Mouse (Mus musculus): ENCODE measurements at regions not wholly inside any gene's neighbourhood (a gene's known extent, or its start where the extent isn't known, plus 50 kb on each side); places are given as distances from the start of the nearest gene placed in this dataset.

- TF ChIP-seq CTCF (IDR thresholded peaks at IDR 0.05; ENCODE audit: low read depth): no peak
- TF ChIP-seq EP300 (IDR thresholded peaks at IDR 0.05; ENCODE audit: low read depth): no peak
- no peak overlapping the region for H3K27ac ChIP-seq (ENCODE audit: low read depth)
- H3K4me3 ChIP-seq (ENCODE audit: low read depth, low read length): no peak overlapping the region
- ATAC-seq (ENCODE audit: insufficient read depth, low read depth): no peak
- H3K9me3 ChIP-seq (replicated peaks; ENCODE audit: control insufficient read depth, low read length): no peaks in the 10 kb centered on the region
- no peaks in the 10 kb centered on the region for H3K36me3 ChIP-seq (replicated peaks; ENCODE audit: control insufficient read depth, insufficient read depth, low read length)
- 68% methylated on average over 8 of the region's 8 CpGs for WGBS
- no peak overlapping the region for H3K4me2 ChIP-seq (ENCODE audit: low read depth, low read length)
- H3K27me3 ChIP-seq (ENCODE audit: control insufficient read depth, insufficient read depth, low read length): no peaks in the 10 kb centered on the region
- H3K4me1 ChIP-seq (ENCODE audit: control insufficient read depth, insufficient read depth): no peaks in the 10 kb centered on the region
- no peak overlapping the region for H3K9ac ChIP-seq (replicated peaks; ENCODE audit: low read depth, low read length)
- no peak for DNase-seq (ENCODE audit: low spot score)
Observed at GRCm38 (mm10) chr8:30561323-30562207, 2866.9 kb upstream of the 5930422O12Rik start.

- no peak for TF ChIP-seq EP300 (IDR thresholded peaks at IDR 0.05; ENCODE audit: low read depth)
- no peak for TF ChIP-seq CTCF (IDR thresholded peaks at IDR 0.05; ENCODE audit: low read depth)
- Histone ChIP-seq H3K27me3 (ENCODE audit: control insufficient read depth, insufficient read depth, low read length) (no peaks in the 10 kb centered on the region), H3K36me3 (replicated peaks; ENCODE audit: control insufficient read depth, insufficient read depth, low read length) (no peaks in the 10 kb centered on the region), H3K4me2 (ENCODE audit: low read depth, low read length) (no peak overlapping the region), H3K9ac (replicated peaks; ENCODE audit: low read depth, low read length) (no peak overlapping the region), H3K4me1 (ENCODE audit: control insufficient read depth, insufficient read depth) (no peaks in the 10 kb centered on the region), H3K9me3 (replicated peaks; ENCODE audit: control insufficient read depth, low read length) (no peaks in the 10 kb centered on the region), H3K4me3 (ENCODE audit: low read depth, low read length) (no peak overlapping the region), H3K27ac (ENCODE audit: low read depth) (no peak overlapping the region)
- no peak for DNase-seq (ENCODE audit: low spot score)
- 67% methylated on average over 3 of the region's 3 CpGs for WGBS
- no peak for ATAC-seq (ENCODE audit: insufficient read depth, low read depth)
Observed at GRCm38 (mm10) chr8:30569799-30570198, 2858.7 kb upstream of the 5930422O12Rik start.

- Histone ChIP-seq H3K27me3 (ENCODE audit: control insufficient read depth, insufficient read depth, low read length) (no peaks in the 10 kb centered on the region), H3K4me2 (ENCODE audit: low read depth, low read length) (no peak overlapping the region), H3K4me3 (ENCODE audit: low read depth, low read length) (no peak overlapping the region), H3K9me3 (replicated peaks; ENCODE audit: control insufficient read depth, low read length) (no peaks in the 10 kb centered on the region), H3K4me1 (ENCODE audit: control insufficient read depth, insufficient read depth) (no peaks in the 10 kb centered on the region), H3K9ac (replicated peaks; ENCODE audit: low read depth, low read length) (no peak overlapping the region), H3K27ac (ENCODE audit: low read depth) (no peak overlapping the region), H3K36me3 (replicated peaks; ENCODE audit: control insufficient read depth, insufficient read depth, low read length) (no peaks in the 10 kb centered on the region)
- no peak for DNase-seq (ENCODE audit: low spot score)
- no peak for ATAC-seq (ENCODE audit: insufficient read depth, low read depth)
- TF ChIP-seq EP300 (IDR thresholded peaks at IDR 0.05; ENCODE audit: low read depth) (no peak), CTCF (IDR thresholded peaks at IDR 0.05; ENCODE audit: low read depth) (no peak)
- 66% methylated on average over 5 of the region's 5 CpGs for WGBS
Observed at GRCm38 (mm10) chr8:30570547-30570946, 2858.0 kb upstream of the 5930422O12Rik start.

- DNase-seq (ENCODE audit: low spot score): no peak
- ATAC-seq (ENCODE audit: insufficient read depth, low read depth): no peak
- WGBS: 67% methylated on average over 5 of the region's 5 CpGs
- H3K27me3 ChIP-seq (ENCODE audit: control insufficient read depth, insufficient read depth, low read length): no peaks in the 10 kb centered on the region
- no peak for TF ChIP-seq CTCF (IDR thresholded peaks at IDR 0.05; ENCODE audit: low read depth)
- H3K4me1 ChIP-seq (ENCODE audit: control insufficient read depth, insufficient read depth): no peaks in the 10 kb centered on the region
- no peak overlapping the region for H3K4me3 ChIP-seq (ENCODE audit: low read depth, low read length)
- no peak overlapping the region for H3K27ac ChIP-seq (ENCODE audit: low read depth)
- H3K4me2 ChIP-seq (ENCODE audit: low read depth, low read length): no peak overlapping the region
- H3K36me3 ChIP-seq (replicated peaks; ENCODE audit: control insufficient read depth, insufficient read depth, low read length): no peaks in the 10 kb centered on the region
- H3K9ac ChIP-seq (replicated peaks; ENCODE audit: low read depth, low read length): no peak overlapping the region
- no peaks in the 10 kb centered on the region for H3K9me3 ChIP-seq (replicated peaks; ENCODE audit: control insufficient read depth, low read length)
Observed at GRCm38 (mm10) chr8:30587508-30587907, 2841.0 kb upstream of the 5930422O12Rik start.

GRCm38 (mm10) chr8:30602421-30602820 lies 2826.1 kb upstream of the 5930422O12Rik start:
- ATAC-seq (ENCODE audit: insufficient read depth, low read depth) (no peak), DNase-seq (ENCODE audit: low spot score) (no peak)
- Histone ChIP-seq H3K27ac (ENCODE audit: low read depth) (no peak overlapping the region), H3K4me3 (ENCODE audit: low read depth, low read length) (no peak overlapping the region), H3K36me3 (replicated peaks; ENCODE audit: control insufficient read depth, insufficient read depth, low read length) (no peaks in the 10 kb centered on the region), H3K4me1 (ENCODE audit: control insufficient read depth, insufficient read depth) (no peaks in the 10 kb centered on the region), H3K9ac (replicated peaks; ENCODE audit: low read depth, low read length) (no peak overlapping the region), H3K27me3 (ENCODE audit: control insufficient read depth, insufficient read depth, low read length) (no peaks in the 10 kb centered on the region), H3K4me2 (ENCODE audit: low read depth, low read length) (no peak overlapping the region), H3K9me3 (replicated peaks; ENCODE audit: control insufficient read depth, low read length) (no peaks in the 10 kb centered on the region)
- no peak for TF ChIP-seq CTCF (IDR thresholded peaks at IDR 0.05; ENCODE audit: low read depth)
- 60% methylated on average over 1 of the region's 1 CpGs for WGBS

- Histone ChIP-seq H3K9me3 (replicated peaks; ENCODE audit: control insufficient read depth, low read length) (no peaks in the 10 kb centered on the region), H3K4me3 (ENCODE audit: low read depth, low read length) (no peak overlapping the region), H3K9ac (replicated peaks; ENCODE audit: low read depth, low read length) (no peak overlapping the region), H3K36me3 (replicated peaks; ENCODE audit: control insufficient read depth, insufficient read depth, low read length) (no peaks in the 10 kb centered on the region), H3K27me3 (ENCODE audit: control insufficient read depth, insufficient read depth, low read length) (no peaks in the 10 kb centered on the region), H3K27ac (ENCODE audit: low read depth) (no peak overlapping the region), H3K4me1 (ENCODE audit: control insufficient read depth, insufficient read depth) (no peaks in the 10 kb centered on the region), H3K4me2 (ENCODE audit: low read depth, low read length) (no peak overlapping the region)
- no peak for DNase-seq (ENCODE audit: low spot score)
- TF ChIP-seq EP300 (IDR thresholded peaks at IDR 0.05; ENCODE audit: low read depth): no peak
- no peak for TF ChIP-seq CTCF (IDR thresholded peaks at IDR 0.05; ENCODE audit: low read depth)
- no peak for ATAC-seq (ENCODE audit: insufficient read depth, low read depth)
- WGBS: 75% methylated on average over 5 of the region's 5 CpGs
Observed at GRCm38 (mm10) chr8:30630332-30630731, 2798.2 kb upstream of the 5930422O12Rik start.

All from heart, postnatal 0 days (tissue).